Mouse (Mus musculus): Measurements from ENCODE around the gene Gata1. TPM values are rescaled to one million over a fixed set of nuclear protein-coding genes. Genes with fewer than 3 reads are reported as not detected.

The Gata1 gene
- total and polyA plus RNA-seq, 3 experiments, result 0.21 to 0.43 (median 0.23) TPM

GRCm38 (mm10) chrX:7922032-7922431 is 55.8 kb downstream of the Gata1 start:
- in situ Hi-C loops (cut with MboI; ENCODE audit: low pct_ligation_motif_present, low pct_unique_long_range_greater_than_20kb, low sequenced_read_pairs), result loop anchor here (25.0 kb wide), 1 partner anchor 190 kb away; no protein-coding TSS in a partner anchor
- no peak overlapping the region for H3K4me2 ChIP-seq (ENCODE audit: insufficient read depth, low read depth, poor library complexity, severe bottlenecking)
- H3K36me3 ChIP-seq (replicated peaks in 1 of 2; ENCODE audit: control insufficient read depth in 1 of 2, insufficient read depth in 1 of 2, low read length in 1 of 2), result no peaks in the 10 kb centered on the region
- H3K27ac ChIP-seq (ENCODE audit: insufficient read depth, low read depth), result no peak overlapping the region
- H3K9ac ChIP-seq (ENCODE audit: insufficient read depth, low read depth), result no peak overlapping the region
- no peak for TF ChIP-seq MYC (IDR thresholded peaks at IDR 0.05; ENCODE audit: low read depth, low read length)
- TF ChIP-seq HCFC1 (IDR thresholded peaks at IDR 0.05; ENCODE audit: low read depth, low read length), result no peak
- TF ChIP-seq IRF4 (IDR thresholded peaks at IDR 0.05; ENCODE audit: low read depth, low read length), result no peak
- no peak for TF ChIP-seq ELF1 (IDR thresholded peaks at IDR 0.05; ENCODE audit: low read depth, low read length)
- TF ChIP-seq BHLHE40 (IDR thresholded peaks at IDR 0.05; ENCODE audit: low read depth, low read length), result no peak
- dilution Hi-C loops (cut with MboI; ENCODE audit: extremely low pct_ligation_motif_present, extremely low pct_unique_long_range_greater_than_20kb, low sequenced_read_pairs), result no loop called here
- H3K4me1 ChIP-seq (ENCODE audit: control insufficient read depth in 1 of 2, insufficient read depth in 2 of 2), result peaks cover 0 to 4% of the 10 kb centered on the region in 2 experiments; a peak in 1 of 4 replicates
- H3K79me2 ChIP-seq (replicated peaks; ENCODE audit: control insufficient read depth, extremely low read depth, insufficient read depth, poor library complexity, severe bottlenecking), result no peaks in the 10 kb centered on the region
- no peak for DNase-seq (ENCODE audit: extremely low read depth)
- H3K4me3 ChIP-seq (replicated peaks in 1 of 3; ENCODE audit: low read depth in 2 of 3, low read length in 2 of 3, poor library complexity in 1 of 3), result no peak overlapping the region
- H3K9me3 ChIP-seq (replicated peaks; ENCODE audit: low read length), result no peaks in the 10 kb centered on the region
- H3K27me3 ChIP-seq (replicated peaks), result no peaks in the 10 kb centered on the region

- H3K4me1 ChIP-seq (ENCODE audit: control insufficient read depth in 1 of 2, insufficient read depth in 2 of 2), result peaks cover 0 to 4% of the 10 kb centered on the region in 2 experiments; a peak in 1 of 4 replicates
- H3K27me3 ChIP-seq (replicated peaks), result no peaks in the 10 kb centered on the region
- no peak within 1 kb of the TSS for H3K4me2 ChIP-seq (ENCODE audit: insufficient read depth, low read depth, poor library complexity, severe bottlenecking)
- no peak for DNase-seq (ENCODE audit: extremely low read depth)
- no peak within 1 kb of the TSS for H3K9ac ChIP-seq (ENCODE audit: insufficient read depth, low read depth)
- no peaks in the 10 kb centered on the region for H3K36me3 ChIP-seq (replicated peaks in 1 of 2; ENCODE audit: control insufficient read depth in 1 of 2, insufficient read depth in 1 of 2, low read length in 1 of 2)
- in situ Hi-C loops (cut with MboI; ENCODE audit: low pct_ligation_motif_present, low pct_unique_long_range_greater_than_20kb, low sequenced_read_pairs) (loop anchor here (25.0 kb wide), 1 partner anchor 193 kb away; no protein-coding TSS in a partner anchor), dilution Hi-C loops (cut with MboI; ENCODE audit: extremely low pct_ligation_motif_present, extremely low pct_unique_long_range_greater_than_20kb, low sequenced_read_pairs) (no loop called here)
- H3K27ac ChIP-seq (ENCODE audit: insufficient read depth, low read depth), result no peak within 1 kb of the TSS
- H3K79me2 ChIP-seq (replicated peaks; ENCODE audit: control insufficient read depth, extremely low read depth, insufficient read depth, poor library complexity, severe bottlenecking), result no peaks in the 10 kb centered on the region
- TF ChIP-seq E2F4 (IDR thresholded peaks at IDR 0.05; ENCODE audit: insufficient replicate concordance, low read depth, low read length), result no peak
- no peak for TF ChIP-seq CTCF (conservative IDR thresholded peaks at IDR 0.05 in 1 of 2, IDR thresholded peaks at IDR 0.05 in 1 of 2; ENCODE audit: low read depth in 2 of 2, low read length in 2 of 2)
- TF ChIP-seq JUND (conservative IDR thresholded peaks at IDR 0.05; ENCODE audit: low read depth, low read length), result no peak
- TF ChIP-seq ZNF384 (IDR thresholded peaks at IDR 0.05; ENCODE audit: low read depth, low read length), result no peak
- TF ChIP-seq ZMIZ1 (IDR thresholded peaks at IDR 0.05; ENCODE audit: low read depth, low read length), result no peak
- TF ChIP-seq ZC3H11A (IDR thresholded peaks at IDR 0.05; ENCODE audit: low read depth, low read length), result no peak
- TF ChIP-seq ZKSCAN1 (IDR thresholded peaks at IDR 0.05; ENCODE audit: borderline replicate concordance, low read depth, low read length), result no peak
- no peak for TF ChIP-seq KAT2A (IDR thresholded peaks at IDR 0.05; ENCODE audit: insufficient replicate concordance, low read length)
- TF ChIP-seq POLR2AphosphoS2 (IDR thresholded peaks at IDR 0.05; ENCODE audit: low read depth, low read length), result no peak
- no peak for TF ChIP-seq PAX5 (IDR thresholded peaks at IDR 0.05; ENCODE audit: low read length)
- TF ChIP-seq IRF4 (IDR thresholded peaks at IDR 0.05; ENCODE audit: low read depth, low read length), result no peak
- no peak for TF ChIP-seq JUN (IDR thresholded peaks at IDR 0.05; ENCODE audit: insufficient read depth, low read depth, low read length)
- no peak for TF ChIP-seq CHD1 (IDR thresholded peaks at IDR 0.05; ENCODE audit: low read depth, low read length)
- TF ChIP-seq TBP (conservative IDR thresholded peaks at IDR 0.05; ENCODE audit: low read depth, low read length), result no peak
- TF ChIP-seq POLR2A (IDR thresholded peaks at IDR 0.05; ENCODE audit: low read depth, low read length), result no peak
- TF ChIP-seq RCOR1 (conservative IDR thresholded peaks at IDR 0.05; ENCODE audit: low read depth, low read length), result no peak
- TF ChIP-seq ETS1 (conservative IDR thresholded peaks at IDR 0.05; ENCODE audit: low read depth, low read length), result no peak
- TF ChIP-seq MEF2A (IDR thresholded peaks at IDR 0.05; ENCODE audit: borderline replicate concordance, low read depth, low read length), result no peak
- no peak for TF ChIP-seq MAZ (IDR thresholded peaks at IDR 0.05; ENCODE audit: low read depth, low read length)
- no peaks in the 10 kb centered on the region for H3K9me3 ChIP-seq (replicated peaks; ENCODE audit: low read length)
- no peak within 1 kb of the TSS for H3K4me3 ChIP-seq (replicated peaks in 1 of 3; ENCODE audit: low read depth in 2 of 3, low read length in 2 of 3, poor library complexity in 1 of 3)
Observed at GRCm38 (mm10) chrX:7919601-7920383, 58.1 kb downstream of the Gata1 start, which contains the start of gene Pcsk1n. Gene Pcsk1n, plus strand, starts transcription at chrX:7919822.
